Mouse (Mus musculus) embryonic facial prominence, embryonic 15.5 days (tissue): ENCODE measurements around the gene Olfr632. TPM values are rescaled to one million over a fixed set of nuclear protein-coding genes. Genes with fewer than 3 reads are reported as not detected.

Experiments used
- ATAC-seq: fragments of 200-750 bp; cut with Nextera tagmentation; 2 replicates; pipeline ENCODE4 v1.8.0; 2017; ENCODE audit warnings: low read depth, moderate TSS enrichment; ENCODE audit not compliant: insufficient number of reproducible peaks, low FRiP score, low TSS enrichment
- H3K27ac ChIP-seq: fragments of 300-500 bp; sonication (generic); replicated peaks from 2 replicates; pipeline ENCODE4 v1.5.1; 2015; ENCODE audit warnings: mild to moderate bottlenecking, inconsistent platforms
- H3K27me3 ChIP-seq: fragments of 300-500 bp; sonication (generic); 2 replicates; pipeline ENCODE4 v1.6.1; 2015; ENCODE audit warnings: inconsistent platforms
- H3K36me3 ChIP-seq: fragments of 300-500 bp; sonication (generic); 2 replicates; pipeline ENCODE4 v1.6.1; 2015; ENCODE audit warnings: mild to moderate bottlenecking, inconsistent platforms
- H3K4me1 ChIP-seq: fragments of 300-500 bp; sonication (generic); 2 replicates; pipeline ENCODE4 v1.6.1; 2015; ENCODE audit warnings: inconsistent platforms
- H3K4me2 ChIP-seq: fragments of 300-500 bp; sonication (generic); replicated peaks from 2 replicates; pipeline ENCODE4 v1.6.1; 2015; ENCODE audit warnings: mild to moderate bottlenecking, inconsistent platforms
- H3K4me3 ChIP-seq: fragments of 300-500 bp; sonication (generic); replicated peaks from 2 replicates; pipeline ENCODE4 v1.5.1; 2015; ENCODE audit warnings: mild to moderate bottlenecking, inconsistent platforms
- H3K9ac ChIP-seq: fragments of 300-500 bp; sonication (generic); 2 replicates; pipeline ENCODE4 v1.6.1; 2015; ENCODE audit warnings: inconsistent platforms
- H3K9me3 ChIP-seq: fragments of 300-500 bp; sonication (generic); replicated peaks from 2 replicates; pipeline ENCODE4 v1.6.1; 2016; ENCODE audit warnings: inconsistent platforms
- WGBS: fragments of 180-500 bp; shearing (Covaris S2); methylation state at CpG from one replicate; pipeline ENCODE4 v1.1.7; 2015; 5-methylcytosine and 5-hydroxymethylcytosine counted together
- polyA plus RNA-seq: library from polyadenylated mRNA; unstranded; fragments of >200 nt; fragmentation: Nextera tagmentation; extraction: Ambion mirVana; gene quantifications from 2 replicates; pipeline ENCODE4 v1.2.1, GENCODE M21; 2015

Olfr632 gene
- polyA plus RNA-seq, 1 experiment from 2014 or later: not detected

DNA sequence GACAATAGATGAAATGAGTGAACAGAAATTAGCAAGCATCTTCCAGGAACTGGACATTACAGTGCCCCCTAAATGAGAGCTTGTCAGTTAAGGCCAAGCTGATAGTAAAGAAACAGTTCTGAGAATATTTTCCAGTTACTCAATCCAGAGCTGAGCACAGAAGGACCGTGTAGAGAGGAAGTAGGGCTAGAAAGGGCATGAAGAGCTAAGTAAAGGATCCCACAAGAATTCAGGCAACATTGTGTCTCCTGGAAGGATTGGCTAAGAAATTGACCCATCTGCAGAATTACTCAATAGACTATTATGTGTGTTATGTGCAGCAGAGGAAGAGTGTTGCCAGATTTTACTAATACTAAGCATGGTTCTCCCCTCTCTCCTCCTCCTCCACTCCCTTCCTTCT is 37.6 kb downstream of the Olfr632 start:
- no peak overlapping the region for H3K4me3 ChIP-seq
- H3K9me3 ChIP-seq: no peaks in the 10 kb centered on the region
- no peak overlapping the region for H3K27ac ChIP-seq
- H3K27me3 ChIP-seq: no peaks in the 10 kb centered on the region
- no peak overlapping the region for H3K9ac ChIP-seq
- 53% methylated on average over 1 of the region's 1 CpGs for WGBS
- H3K36me3 ChIP-seq: no peaks in the 10 kb centered on the region
- no peaks in the 10 kb centered on the region for H3K4me1 ChIP-seq
- no peak overlapping the region for H3K4me2 ChIP-seq
- no peak for ATAC-seq

Other genes with a start within 250 kb of the Olfr632 start
- 0.17 TPM in 1 of 2 replicates, not detected in the other for gene Olfr243, start 219.7 kb upstream of the Olfr632 start, polyA plus RNA-seq
- not detected in 2 replicates for gene Olfr628, start 204.0 kb upstream of the Olfr632 start, polyA plus RNA-seq
- gene Olfr629, start 189.4 kb upstream of the Olfr632 start, polyA plus RNA-seq: 0.09 TPM in 1 of 2 replicates, not detected in the other
- not detected in 2 replicates for gene Olfr630, start 177.0 kb upstream of the Olfr632 start, polyA plus RNA-seq
- gene Olfr69, start 162.8 kb upstream of the Olfr632 start, polyA plus RNA-seq: 0.25 and 0.43 TPM in 2 replicates
- 0.12 TPM in 1 of 2 replicates, not detected in the other for gene Olfr68, start 154.6 kb upstream of the Olfr632 start, polyA plus RNA-seq
- gene Olfr67, start 142.5 kb upstream of the Olfr632 start, polyA plus RNA-seq: not detected in 2 replicates
- 2,578 and 3,288 TPM in 2 replicates for gene Hbb-bt, start 120.4 kb upstream of the Olfr632 start, polyA plus RNA-seq
- 7,493 and 10,028 TPM in 2 replicates for gene Hbb-bs, start 106.3 kb upstream of the Olfr632 start, polyA plus RNA-seq
- gene Hbb-bh2, start 93.8 kb upstream of the Olfr632 start, polyA plus RNA-seq: not detected in 2 replicates
- 3.0 and 4.7 TPM in 2 replicates for gene Hbb-bh1, start 91.2 kb upstream of the Olfr632 start, polyA plus RNA-seq
- 296 and 441 TPM in 2 replicates for gene Hbb-y, start 81.1 kb upstream of the Olfr632 start, polyA plus RNA-seq
- gene Olfr66, start 48.1 kb upstream of the Olfr632 start, polyA plus RNA-seq: not detected in 2 replicates
- 0.04 and 0.11 TPM in 2 replicates for gene Olfr64, start 39.9 kb upstream of the Olfr632 start, polyA plus RNA-seq
- 0.34 and 0.51 TPM in 2 replicates for gene Olfr65, start 30.9 kb upstream of the Olfr632 start, polyA plus RNA-seq
- not detected in 2 replicates for gene Olfr631, start 5.5 kb upstream of the Olfr632 start, polyA plus RNA-seq
- gene Olfr633, start 10.1 kb downstream of the Olfr632 start, polyA plus RNA-seq: not detected in 2 replicates
- 0.07 TPM in 2 replicates for gene Olfr635, start 36.8 kb downstream of the Olfr632 start, polyA plus RNA-seq
- gene Olfr638, start 64.4 kb downstream of the Olfr632 start, polyA plus RNA-seq: not detected in 2 replicates
- 0.05 TPM in 2 replicates for gene Olfr639, start 83.0 kb downstream of the Olfr632 start, polyA plus RNA-seq
- gene Olfr640, start 91.2 kb downstream of the Olfr632 start, polyA plus RNA-seq: 0.45 and 0.84 TPM in 2 replicates
- gene Olfr641, start 101.1 kb downstream of the Olfr632 start, polyA plus RNA-seq: 0.12 and 0.23 TPM in 2 replicates
- gene Olfr642, start 118.3 kb downstream of the Olfr632 start, polyA plus RNA-seq: 0.08 TPM in 1 of 2 replicates, not detected in the other
- 0.03 and 0.12 TPM in 2 replicates for gene 4930516K23Rik, start 127.1 kb downstream of the Olfr632 start, polyA plus RNA-seq
- gene Olfr644, start 137.5 kb downstream of the Olfr632 start, polyA plus RNA-seq: 0.13 and 0.32 TPM in 2 replicates
- gene Olfr645, start 151.1 kb downstream of the Olfr632 start, polyA plus RNA-seq: 0.04 and 0.24 TPM in 2 replicates
- 0.22 TPM in 1 of 2 replicates, not detected in the other for gene Olfr646, start 170.5 kb downstream of the Olfr632 start, polyA plus RNA-seq
- gene Ubqln5, start 195.5 kb downstream of the Olfr632 start, polyA plus RNA-seq: not detected in 2 replicates
- gene Olfr643, start 203.1 kb downstream of the Olfr632 start, polyA plus RNA-seq: not detected in 2 replicates
- 0.22 and 0.37 TPM in 2 replicates for gene Ubqln3, start 208.9 kb downstream of the Olfr632 start, polyA plus RNA-seq
- gene Ubqlnl, start 216.2 kb downstream of the Olfr632 start, polyA plus RNA-seq: 0.12 and 0.49 TPM in 2 replicates
- gene Olfm5, start 230.5 kb downstream of the Olfr632 start, polyA plus RNA-seq: 20.1 and 24.2 TPM in 2 replicates
- 0.25 and 0.27 TPM in 2 replicates for gene Olfr648, start 249.0 kb downstream of the Olfr632 start, polyA plus RNA-seq